Mouse (Mus musculus) cerebellum, postnatal 10 days (tissue): ENCODE measurements around the gene Spint2.

Source experiments
- DNase-seq, 2 experiments: peaks; one replicate each; pipeline ENCODE4 v3.0.0; 2021; ENCODE audit warnings: mixed read lengths in 2 of 2

Gene Spint2

GRCm38 (mm10) chr7:29279261-29279660, 2.5 kb downstream of the Spint2 start:
- no peak for DNase-seq

GRCm38 (mm10) chr7:29277510-29277909, 4.2 kb downstream of the Spint2 start:
- no peak for DNase-seq

GRCm38 (mm10) chr7:29276715-29277114, 5.0 kb downstream of the Spint2 start:
- no peak for DNase-seq

GRCm38 (mm10) chr7:29271687-29272465, 9.8 kb downstream of the Spint2 start:
- no peak for DNase-seq

- DNase-seq = no peak
Measured at GRCm38 (mm10) chr7:29270445-29270844, 11.3 kb downstream of the Spint2 start.

- DNase-seq = no peak
Measured at GRCm38 (mm10) chr7:29266931-29267330, 14.8 kb downstream of the Spint2 start.

- DNase-seq = no peak
Measured at GRCm38 (mm10) chr7:29265636-29266035, 16.1 kb downstream of the Spint2 start.

GRCm38 (mm10) chr7:29263831-29264230, 17.9 kb downstream of the Spint2 start:
- DNase-seq = no peak

GRCm38 (mm10) chr7:29262151-29262550, 19.6 kb downstream of the Spint2 start:
- no peak for DNase-seq

GRCm38 (mm10) chr7:29259781-29260730, 21.7 kb downstream of the Spint2 start:
- DNase-seq = no peak

GRCm38 (mm10) chr7:29257368-29257767, 24.3 kb downstream of the Spint2 start:
- no peak for DNase-seq

- DNase-seq = no peak
Measured at GRCm38 (mm10) chr7:29255875-29256274, 25.8 kb downstream of the Spint2 start.

GRCm38 (mm10) chr7:29253842-29254241, 27.9 kb downstream of the Spint2 start:
- DNase-seq = no peak

- no peak for DNase-seq
Measured at GRCm38 (mm10) chr7:29251166-29251565, 30.5 kb downstream of the Spint2 start.

- no peak for DNase-seq
Measured at GRCm38 (mm10) chr7:29248261-29248841, 33.4 kb downstream of the Spint2 start, which contains the start of gene 2200002D01Rik. TSS of gene 2200002D01Rik (minus strand) at chr7:29248466.

- peak in 1 of 2 experiments; percentile 25 for DNase-seq
Measured at GRCm38 (mm10) chr7:29247706-29248105, 34.0 kb downstream of the Spint2 start.

- peak; percentile 87 to 92 for DNase-seq
Measured at GRCm38 (mm10) chr7:29247314-29247700, 34.4 kb downstream of the Spint2 start.

GRCm38 (mm10) chr7:29246619-29247313, 34.9 kb downstream of the Spint2 start:
- DNase-seq = no peak

GRCm38 (mm10) chr7:29246015-29246414, 35.7 kb downstream of the Spint2 start:
- DNase-seq = no peak

- peak; percentile 39 to 56 for DNase-seq
Measured at GRCm38 (mm10) chr7:29244732-29245416, 36.8 kb downstream of the Spint2 start.

GRCm38 (mm10) chr7:29238019-29238967, 43.4 kb downstream of the Spint2 start, which contains the start of gene Yif1b:
TSS of gene Yif1b (plus strand) at chr7:29238329.
- DNase-seq = peak; percentile 98 to 99
